Comparison of ENCODE assay signal across 20 mouse cellular contexts in the genomic region with DNA sequence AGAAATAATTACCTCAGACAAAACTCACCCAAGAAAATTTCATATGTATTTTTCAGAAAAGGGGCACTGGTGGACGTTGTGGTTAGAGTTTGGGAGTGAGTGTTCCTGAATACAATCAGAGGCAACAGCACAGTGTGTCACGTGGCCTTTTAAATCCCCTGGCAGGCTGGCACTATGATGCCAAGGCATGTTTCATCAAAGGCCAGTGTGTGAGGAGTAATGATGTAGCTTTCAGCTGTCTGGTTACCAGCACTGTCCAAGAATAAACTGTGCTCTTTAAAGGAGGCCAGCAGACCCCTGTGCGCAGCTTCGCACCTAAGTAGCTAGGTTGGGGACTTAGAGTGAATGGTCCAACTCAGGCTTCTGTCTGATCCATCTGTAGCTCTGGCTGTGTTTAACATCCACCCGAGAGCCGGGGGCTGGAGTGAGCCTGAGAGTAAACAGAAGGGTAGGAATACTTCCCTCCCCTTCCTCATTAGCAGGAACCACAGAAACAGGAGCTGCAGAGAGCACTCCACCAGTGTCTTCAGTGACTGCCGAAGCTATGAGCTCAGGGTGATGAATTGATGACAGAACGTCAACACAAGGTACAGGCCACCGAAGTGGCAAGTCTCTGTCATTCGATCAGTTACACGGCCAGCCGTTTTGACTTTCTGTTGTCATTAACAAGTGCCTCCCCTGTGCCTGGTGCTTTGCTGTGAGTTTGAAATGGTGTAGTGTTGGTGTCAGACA. TPM values are rescaled to one million over a fixed set of nuclear protein-coding genes. Genes with fewer than 3 reads are reported as not detected.
DNase-seq lines count a peak whose midpoint lies in the region; ATAC-seq and TF ChIP-seq lines count a peak whose summit lies in the region.
"Had no signal": no experiment of that assay in that cellular context is flagged by ENCODE, and none has a peak within 500 bp of the region (broad histone marks: within the 10 kb centered on the region; RNA-seq: fewer than 3 reads in every experiment).

No protein-coding gene starts in this region.

- peaks cover 51% of the 10 kb centered on the region for H3K36me3 ChIP-seq in heart, embryonic 10.5 days
- peaks cover 10% of the 10 kb centered on the region for H3K36me3 ChIP-seq in heart, adult 2 months (ENCODE audit: control insufficient read depth, insufficient read depth, low read length)
- H3K36me3 ChIP-seq in kidney, embryonic 14.5 days (ENCODE audit: control insufficient read depth, insufficient read depth, low read length), result peaks cover 48% of the 10 kb centered on the region
- peaks cover 41% of the 10 kb centered on the region for H3K36me3 ChIP-seq in neural tube, embryonic 13.5 days

- H3K4me1 ChIP-seq in heart, embryonic 10.5 days, result peaks cover 42% of the 10 kb centered on the region
- H3K4me1 ChIP-seq in heart, adult 2 months (ENCODE audit: control insufficient read depth, insufficient read depth, low read length), result peaks cover 16% of the 10 kb centered on the region
- peaks cover 25% of the 10 kb centered on the region; the same call in 1 of the 2 replicates for H3K4me1 ChIP-seq in kidney, embryonic 14.5 days (ENCODE audit: control insufficient read depth, insufficient read depth, low read length)
- peaks cover 33% of the 10 kb centered on the region for H3K4me1 ChIP-seq in neural tube, embryonic 13.5 days (replicated peaks)

- 33% methylated on average over 12 of the region's 12 CpGs for WGBS in heart, embryonic 10.5 days
- 70% methylated on average over 12 of the region's 12 CpGs for WGBS in heart, adult 2 months
- WGBS in kidney, embryonic 14.5 days, result 36% methylated on average over 12 of the region's 12 CpGs
- 70% methylated on average over 12 of the region's 12 CpGs for WGBS in neural tube, embryonic 13.5 days

- no peak overlapping the region for H3K9ac ChIP-seq in heart, adult 2 months (ENCODE audit: low read depth, low read length)
- H3K9ac ChIP-seq in kidney, embryonic 14.5 days (ENCODE audit: low read depth, low read length), result no peak overlapping the region
- no peak overlapping the region for H3K9ac ChIP-seq in neural tube, embryonic 13.5 days
- H3K9ac ChIP-seq: liver, embryonic 12.5 days; midbrain, embryonic 12.5 days; stomach, embryonic 15.5 days had no signal

- TF ChIP-seq CTCF in heart, adult 2 months (IDR thresholded peaks at IDR 0.05), result no peak

- H3K27ac ChIP-seq in heart, embryonic 10.5 days, result peak overlapping the region; percentile 22; the same call in 1 of the 2 replicates
- no peak overlapping the region for H3K27ac ChIP-seq in heart, adult 2 months
- H3K27ac ChIP-seq in kidney, embryonic 14.5 days (ENCODE audit: low read depth, low read length), result 0 out of 2 replicates have a peak overlapping the region, but pooled peaks have one; percentile 37
- H3K27ac ChIP-seq in neural tube, embryonic 13.5 days (replicated peaks), result no peak overlapping the region
- H3K27ac ChIP-seq: liver, embryonic 12.5 days; midbrain, embryonic 12.5 days; stomach, embryonic 15.5 days had no signal

- no peak for DNase-seq in heart, embryonic 10.5 days (ENCODE audit: low spot score)
- no peak for DNase-seq in heart, adult 2 months
- DNase-seq in kidney, postnatal 4 days, result no peak
- DNase-seq in neural tube, embryonic 10.5 days (ENCODE audit: extremely low spot score, low spot score), result no peak
- DNase-seq in right cerebral cortex, postnatal 4 days, result no peak
- no peak for DNase-seq in embryo, embryonic 10.5 days (ENCODE audit: low spot score)
- DNase-seq: cerebellum, adult 18-20 months; embryo, embryonic 11 days; gastrocnemius, postnatal 14 days; kidney, adult 18-20 months; lung, postnatal 14 days; retina, postnatal 1 day; thymus, postnatal 25 days had no signal

- no peaks in the 10 kb centered on the region for H3K27me3 ChIP-seq in heart, embryonic 10.5 days (ENCODE audit: insufficient read depth, poor library complexity, severe bottlenecking)
- H3K27me3 ChIP-seq in heart, adult 2 months (ENCODE audit: control insufficient read depth, insufficient read depth, low read length), result no peaks in the 10 kb centered on the region
- H3K27me3 ChIP-seq in kidney, embryonic 14.5 days (ENCODE audit: control insufficient read depth, insufficient read depth, low read length), result no peaks in the 10 kb centered on the region
- no peaks in the 10 kb centered on the region for H3K27me3 ChIP-seq in neural tube, embryonic 13.5 days
- H3K27me3 ChIP-seq: liver, embryonic 12.5 days; midbrain, embryonic 12.5 days; stomach, embryonic 15.5 days had no signal

- peak; percentile 73 for ATAC-seq in kidney, embryonic 14.5 days (ENCODE audit: low FRiP score, low TSS enrichment)
- peak; percentile 32; the same call in 1 of the 2 replicates for ATAC-seq in neural tube, embryonic 13.5 days (ENCODE audit: low read depth)
- ATAC-seq: activated CD4-positive, CD25-positive, alpha-beta regulatory T cell, adult 4 months; CD4-positive, CD25-positive, alpha-beta regulatory T cell, adult 4 months; liver, embryonic 12.5 days had no signal

- no peaks in the 10 kb centered on the region for H3K9me3 ChIP-seq in heart, embryonic 10.5 days
- H3K9me3 ChIP-seq in kidney, embryonic 14.5 days (ENCODE audit: control insufficient read depth, low read length), result no peaks in the 10 kb centered on the region; the same call in 1 of the 2 replicates
- H3K9me3 ChIP-seq in neural tube, embryonic 13.5 days, result no peaks in the 10 kb centered on the region
- H3K9me3 ChIP-seq: midbrain, embryonic 12.5 days; stomach, embryonic 15.5 days had no signal

- H3K4me3 ChIP-seq in heart, embryonic 10.5 days, result no peak overlapping the region
- no peak overlapping the region for H3K4me3 ChIP-seq in heart, adult 2 months
- H3K4me3 ChIP-seq in kidney, embryonic 14.5 days (ENCODE audit: low read length), result no peak overlapping the region
- H3K4me3 ChIP-seq in neural tube, embryonic 13.5 days, result no peak overlapping the region
- H3K4me3 ChIP-seq: liver, embryonic 12.5 days; midbrain, embryonic 12.5 days; stomach, embryonic 15.5 days had no signal

- intact Hi-C loops in heart, adult 2 months (cut with DNase I), result loop anchor here (2.0 kb wide), 1 partner anchor 51 kb away; a partner anchor contains a TSS

- no peak for TF ChIP-seq EP300 in heart, adult 2 months (IDR thresholded peaks at IDR 0.05; ENCODE audit: insufficient read depth, low read depth, low read length)

- no peak for TF ChIP-seq POLR2A in heart, adult 2 months (IDR thresholded peaks at IDR 0.05; ENCODE audit: insufficient read depth, low read depth, low read length)

- H3K79me2 ChIP-seq in heart, adult 2 months (replicated peaks; ENCODE audit: control insufficient read depth, insufficient read depth, low read length), result no peaks in the 10 kb centered on the region

- H3K4me2 ChIP-seq in kidney, embryonic 14.5 days (replicated peaks; ENCODE audit: low read depth, low read length), result no peak overlapping the region
- H3K4me2 ChIP-seq in neural tube, embryonic 13.5 days, result no peak overlapping the region
- H3K4me2 ChIP-seq: liver, embryonic 12.5 days; midbrain, embryonic 12.5 days; stomach, embryonic 15.5 days had no signal

RNA-seq across cellular contexts. Expression of a gene that starts 50.3 kb away (rescaled TPM):
- polyA plus RNA-seq in heart, embryonic 10.5 days (2016; fragmentation: Nextera tagmentation; extraction: Ambion mirVana), result 129 and 153 TPM in 2 replicates
- total RNA-seq in heart, adult 2 months (2021), result 10 to 100 TPM; 25.7 to 34.0 TPM
- polyA plus RNA-seq in heart, adult 2 months (2012; rRNA removed), result 15.6 and 25.8 TPM in 2 replicates
- 131 and 224 TPM in 2 replicates for polyA plus RNA-seq in kidney, embryonic 14.5 days (2014; fragmentation: Nextera tagmentation; extraction: Ambion mirVana)
- polyA plus RNA-seq in neural tube, embryonic 13.5 days (2015; fragmentation: Nextera tagmentation; extraction: Ambion mirVana), result 156 and 189 TPM in 2 replicates

Comparison
In these comparisons a context has a peak if more than half of its experiments do, and no peak if none do; other contexts are left out.
1. H3K27ac ChIP-seq: peak in heart, embryonic 10.5 days (single experiment) and kidney, embryonic 14.5 days (single experiment); none in heart, adult 2 months (single experiment) and neural tube, embryonic 13.5 days (single experiment).